Mouse (Mus musculus) gastrocnemius, adult 18-20 months (tissue): Measurements from ENCODE around the gene Zfp568. TPM values are rescaled to one million over a fixed set of nuclear protein-coding genes. Genes with fewer than 3 reads are reported as not detected.

Experiments used
- DNase-seq: peaks from one replicate; pipeline ENCODE4 v3.0.0; 2021; ENCODE audit warnings: low spot score
- total RNA-seq, 2 experiments: library from RNA; stranded (reverse); gene quantifications; 2 replicates each; pipeline ENCODE4 v1.2.3; 2021

Zfp568 gene
- total RNA-seq, 2 experiments from 2014 or later: 11.0 to 16.9 TPM

- no peak for DNase-seq
Measured at GRCm38 (mm10) chr7:29987551-29987950, 3.8 kb downstream of the Zfp568 start.

- DNase-seq: no peak
Measured at GRCm38 (mm10) chr7:29989031-29989430, 5.3 kb downstream of the Zfp568 start.

DNA sequence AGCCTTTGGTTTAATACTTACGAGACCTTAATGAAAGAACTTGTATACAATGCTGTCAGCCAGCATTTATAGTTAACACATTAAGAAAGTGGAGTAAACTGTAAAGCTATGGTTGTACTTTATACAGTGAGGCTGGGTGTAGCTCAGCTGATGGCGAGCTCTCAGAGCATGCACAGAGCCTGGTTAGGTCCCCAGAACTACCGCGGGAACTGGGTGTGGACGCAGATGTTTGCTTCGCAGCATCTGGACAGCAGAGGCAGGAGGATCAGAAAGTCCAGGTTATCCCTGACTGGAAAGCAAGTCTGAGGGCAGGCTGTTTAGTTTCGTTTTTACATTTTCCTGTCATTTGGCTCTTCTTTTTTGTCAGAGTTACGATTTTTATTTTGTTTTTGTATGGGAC, 8.9 kb downstream of the Zfp568 start:
- no peak for DNase-seq

- DNase-seq: no peak
Measured at GRCm38 (mm10) chr7:29993340-29993739, 9.6 kb downstream of the Zfp568 start.

DNA sequence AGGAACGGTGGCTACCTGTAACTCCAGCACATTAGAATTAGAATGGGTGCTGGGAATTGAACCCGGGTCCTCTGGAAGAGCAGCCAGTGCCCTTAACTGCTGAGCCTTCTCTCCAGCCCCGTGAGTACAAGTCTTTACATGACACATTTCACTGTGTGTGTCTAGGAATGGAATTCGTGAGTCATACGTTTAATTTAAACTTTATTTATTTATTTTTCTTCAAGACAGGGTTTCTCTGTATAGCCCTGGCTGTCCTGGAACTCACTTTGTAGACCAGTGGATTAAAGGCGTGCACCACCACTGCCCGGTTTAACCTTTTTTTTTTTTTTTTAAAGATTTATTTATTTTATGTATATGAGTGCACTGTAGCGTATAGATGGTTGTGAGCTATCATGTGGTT, 11.4 kb downstream of the Zfp568 start:
- DNase-seq: no peak

DNA sequence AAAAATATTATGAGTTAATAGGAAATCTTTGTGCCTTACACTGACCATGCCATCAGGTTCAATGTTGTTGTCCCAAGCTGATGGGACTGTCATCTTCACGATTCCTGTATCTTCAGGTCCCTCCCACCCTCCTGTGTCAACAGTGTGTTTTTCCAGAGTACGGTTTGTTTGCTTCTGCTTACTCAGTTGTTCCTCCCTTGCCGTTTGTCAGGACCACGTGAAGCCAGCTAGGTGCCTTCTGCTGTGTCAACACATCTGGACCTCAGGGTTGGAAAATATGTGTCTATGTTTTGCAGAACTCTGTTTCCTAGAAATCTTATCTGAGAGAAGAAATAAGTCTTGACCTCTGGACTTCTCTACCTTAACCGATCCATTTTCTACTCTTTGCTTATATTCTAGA, 16.8 kb downstream of the Zfp568 start:
- no peak for DNase-seq

DNA sequence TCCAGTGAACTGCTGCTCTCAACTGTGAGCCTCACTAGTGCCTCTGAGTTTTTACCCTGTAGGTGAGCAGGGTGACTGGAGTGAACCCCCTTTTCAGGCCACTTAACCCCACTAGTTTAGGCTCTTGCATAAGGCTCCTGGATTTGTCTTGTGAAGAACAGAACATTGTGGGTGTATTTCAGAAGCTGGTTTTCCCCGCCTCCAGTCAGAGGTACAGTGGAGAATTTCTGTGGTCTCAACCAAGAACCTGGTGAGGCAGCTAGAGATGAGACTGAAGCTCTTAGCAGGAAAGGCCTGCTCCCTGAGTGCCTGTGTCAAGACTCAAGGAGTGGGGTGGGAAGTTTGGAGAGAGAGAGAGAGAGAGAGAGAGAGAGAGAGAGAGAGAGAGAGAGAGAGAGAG, 23.8 kb downstream of the Zfp568 start:
- DNase-seq: no peak

DNA sequence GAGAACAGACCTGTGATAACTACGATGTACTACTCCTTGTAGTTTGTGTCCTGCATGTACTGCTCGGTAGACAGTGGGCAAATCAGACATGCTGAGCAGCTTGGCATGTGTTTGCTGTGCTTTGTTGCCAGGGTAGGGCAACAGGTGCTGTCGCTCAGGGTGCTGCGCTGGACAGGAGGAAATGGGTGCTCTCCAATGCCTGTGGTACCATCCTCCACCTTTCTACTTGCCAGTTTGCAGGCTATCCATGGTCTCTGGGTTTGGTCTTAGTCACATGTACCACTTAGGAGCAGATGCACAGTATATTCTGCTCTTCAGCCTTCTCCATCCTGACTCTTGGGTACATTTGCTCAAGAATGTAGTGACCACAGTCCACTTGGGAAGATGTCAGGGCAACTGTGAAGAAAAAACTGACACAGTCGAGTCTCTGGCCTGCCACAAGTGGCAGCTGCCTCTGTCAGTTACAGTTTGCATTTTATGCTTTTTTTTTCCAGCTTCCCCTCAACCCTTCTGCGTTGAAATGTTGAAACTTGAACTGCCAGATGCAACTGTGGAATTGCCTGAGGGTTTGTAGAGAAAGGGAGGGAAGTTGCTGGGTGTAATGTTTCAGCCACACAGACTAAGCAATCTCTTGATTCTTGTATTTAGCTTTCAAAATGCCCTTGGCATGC, 24.4 kb downstream of the Zfp568 start:
- DNase-seq: peak; percentile 56

GRCm38 (mm10) chr7:30009321-30010085, 25.7 kb downstream of the Zfp568 start:
- peak; percentile 90 for DNase-seq

DNA sequence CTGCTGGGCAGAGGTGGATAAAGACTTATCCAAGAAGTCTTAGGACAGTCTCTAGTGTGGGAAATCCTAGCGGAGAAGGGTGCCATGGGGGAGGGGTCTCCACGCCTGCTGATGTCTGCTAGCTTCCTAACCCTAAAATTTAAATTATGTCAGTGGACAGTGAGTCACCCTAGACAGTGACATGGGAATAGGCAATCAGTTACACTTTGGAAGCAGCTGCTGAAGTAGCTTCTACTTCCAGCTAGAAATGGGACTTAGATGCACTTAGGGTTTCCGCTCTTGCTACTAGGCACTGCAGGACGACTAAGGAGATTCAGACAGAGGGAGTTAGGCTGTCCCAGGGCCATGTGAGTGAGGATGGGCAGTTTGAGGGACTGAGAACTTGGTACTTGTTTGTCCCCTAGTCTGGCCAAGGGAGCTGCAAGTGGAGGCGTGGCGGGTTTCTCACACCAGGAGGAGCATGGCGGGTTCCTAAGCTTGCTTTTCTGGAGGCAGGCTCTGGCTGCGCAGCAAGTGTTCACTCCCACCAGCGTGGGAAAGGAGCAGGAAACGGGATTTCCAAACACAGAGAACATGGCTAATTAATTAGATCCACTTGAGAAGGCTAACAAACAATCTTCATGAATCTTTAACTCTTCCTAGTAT, 26.9 kb downstream of the Zfp568 start:
- DNase-seq: no peak

DNA sequence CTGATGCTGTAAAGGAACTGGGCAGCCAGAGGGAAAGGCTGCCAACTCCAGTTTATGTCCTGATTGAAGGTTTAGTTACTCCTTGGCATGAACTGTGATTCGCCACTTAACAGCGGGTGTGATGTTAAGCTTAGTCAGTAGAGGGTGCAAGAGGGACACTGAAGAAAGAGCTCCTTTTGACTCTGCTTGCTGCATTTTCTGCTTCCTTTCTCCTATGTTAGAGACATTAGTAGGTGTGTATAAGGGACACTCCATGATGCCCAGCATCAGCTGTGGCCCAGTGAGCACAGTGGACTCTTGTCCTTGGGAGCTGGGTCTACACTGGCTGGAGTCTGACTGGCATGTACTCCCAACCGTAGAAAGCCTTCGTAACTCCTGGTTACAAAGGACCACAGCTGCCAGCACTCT, 29.2 kb downstream of the Zfp568 start:
- peak; percentile 82 for DNase-seq

DNA sequence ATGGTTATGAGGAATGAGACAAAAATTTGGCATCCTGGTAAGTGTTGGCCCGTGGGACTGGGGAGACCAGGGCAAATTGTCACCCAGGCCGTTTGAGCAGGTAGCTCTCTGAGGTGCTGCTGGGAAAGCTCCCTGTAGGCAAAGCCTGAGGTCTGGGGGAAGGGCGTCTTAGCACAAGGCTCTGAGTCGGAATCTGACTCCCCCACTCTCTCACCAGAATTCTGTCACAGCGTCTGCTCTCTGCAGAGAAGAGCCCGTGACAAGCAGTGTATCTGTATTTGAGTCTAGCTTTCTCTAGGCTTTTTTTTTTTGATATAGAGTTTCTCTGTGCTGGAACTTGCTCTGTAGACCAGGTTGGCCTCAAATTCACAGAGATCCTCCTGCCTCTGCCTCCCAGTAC, 33.5 kb downstream of the Zfp568 start:
- no peak for DNase-seq

GRCm38 (mm10) chr7:30019543-30019942, 35.8 kb downstream of the Zfp568 start:
- no peak for DNase-seq

DNA sequence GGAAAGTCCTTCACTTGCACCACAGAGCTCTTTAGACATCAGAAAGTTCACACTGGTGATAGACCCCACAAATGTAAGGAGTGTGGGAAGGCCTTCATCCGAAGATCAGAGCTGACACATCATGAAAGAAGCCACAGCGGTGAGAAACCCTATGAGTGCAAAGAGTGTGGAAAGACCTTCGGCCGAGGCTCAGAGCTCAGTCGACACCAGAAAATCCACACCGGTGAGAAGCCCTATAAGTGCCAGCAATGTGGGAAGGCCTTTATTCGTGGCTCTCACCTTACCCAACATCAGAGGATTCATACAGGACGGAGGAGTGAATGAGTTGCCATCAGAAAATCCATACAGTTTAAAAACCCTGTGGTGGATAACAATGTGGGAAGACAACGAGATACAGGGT, 39.6 kb downstream of the Zfp568 start:
- DNase-seq: no peak

GRCm38 (mm10) chr7:30023800-30024199, 40.0 kb downstream of the Zfp568 start:
- DNase-seq: no peak

GRCm38 (mm10) chr7:30025358-30025757, 41.6 kb downstream of the Zfp568 start:
- no peak for DNase-seq

DNA sequence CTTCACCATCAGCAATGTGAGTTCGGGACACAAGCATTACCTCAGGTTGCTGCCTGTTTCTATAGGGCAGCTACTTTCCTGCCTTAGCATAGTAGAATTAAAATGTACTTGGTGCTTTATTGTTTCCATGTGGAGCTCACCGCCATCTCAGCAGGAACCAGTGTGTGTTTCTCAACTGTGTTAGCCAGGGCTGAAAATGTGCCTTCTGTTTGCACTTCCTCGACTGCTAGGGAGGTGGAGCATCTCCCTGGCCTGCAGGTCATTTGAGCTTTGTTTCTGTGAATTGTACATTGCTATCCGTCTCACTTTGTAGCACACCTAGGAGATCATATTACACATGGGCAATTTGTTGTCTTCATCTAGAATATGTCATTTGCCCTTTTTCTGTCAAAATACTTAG, 43.6 kb downstream of the Zfp568 start:
- DNase-seq: no peak

GRCm38 (mm10) chr7:30028572-30028971, 44.8 kb downstream of the Zfp568 start:
- no peak for DNase-seq

- no peak for DNase-seq
Measured at GRCm38 (mm10) chr7:30030677-30031076, 46.9 kb downstream of the Zfp568 start.

DNA sequence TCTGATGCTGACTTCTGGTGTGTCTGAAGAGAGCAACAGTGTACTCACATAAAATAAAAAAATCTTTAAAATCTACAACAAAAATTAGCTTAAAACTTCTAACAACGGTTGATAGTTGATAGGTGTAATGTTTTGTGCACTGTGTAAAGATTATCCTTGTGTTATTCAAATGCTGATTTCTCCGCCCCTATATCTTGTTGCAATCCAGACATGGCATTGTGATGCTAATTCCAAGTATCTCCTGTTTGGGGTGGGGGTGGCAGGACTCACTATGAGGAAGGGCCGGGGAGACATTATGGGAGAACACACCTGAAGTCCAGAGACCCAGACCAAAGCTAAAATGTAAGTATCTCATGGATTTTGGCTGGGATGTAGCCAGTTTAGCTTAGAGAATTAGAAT, 47.6 kb downstream of the Zfp568 start:
- DNase-seq: no peak

DNA sequence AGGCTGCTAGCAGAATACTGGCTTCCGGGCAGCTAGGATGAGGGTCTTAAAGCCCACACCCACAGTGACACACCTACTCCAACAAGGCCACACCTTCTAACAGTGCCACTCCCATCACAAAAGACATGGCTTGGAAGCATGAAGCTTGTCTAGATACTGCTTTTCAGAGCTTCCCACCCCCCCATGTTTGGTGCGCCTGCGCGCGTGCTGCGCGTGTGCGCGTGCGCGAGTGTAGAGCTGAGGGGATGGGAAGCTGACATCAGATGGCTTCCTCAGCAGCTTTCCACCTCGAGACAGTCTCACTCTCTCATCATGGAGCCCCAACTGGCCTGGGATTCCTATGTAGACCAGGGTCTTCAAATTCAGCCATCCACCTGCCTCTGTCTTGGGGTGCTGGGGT, 50.6 kb downstream of the Zfp568 start:
- no peak for DNase-seq

- no peak for DNase-seq
Measured at GRCm38 (mm10) chr7:30044354-30044753, 60.6 kb downstream of the Zfp568 start.

GRCm38 (mm10) chr7:30048126-30048525, 64.4 kb downstream of the Zfp568 start:
- DNase-seq: no peak
